Mouse (Mus musculus) liver, postnatal 0 days (tissue): ENCODE data around the gene Trim75.

Source experiments
- CTCF ChIP-seq: sonication (generic); IDR thresholded peaks from 2 replicates; pipeline ENCODE4 v1.5.1; 2016; ENCODE audit warnings: antibody characterized with exemption, low read depth
- EP300 ChIP-seq: IDR thresholded peaks from 2 replicates; pipeline ENCODE4 v1.6.1; 2016; ENCODE audit warnings: antibody characterized with exemption, low read depth, mild to moderate bottlenecking

GRCm38 (mm10) chr8:64946820-64947697 is 40.6 kb downstream of the Trim75 start, which contains the start of gene Tmem192:
- peak; percentile 30; the same call in 1 of the 2 replicates for TF ChIP-seq EP300
- peak; percentile 26; the same call in 1 of the 2 replicates for TF ChIP-seq CTCF
